Mouse (Mus musculus): Measurements from ENCODE around the gene Gm10471.
"Not testable (repeated sequence)": the region's sequence is repeated elsewhere in the genome, so short reads cannot be mapped to it uniquely, and the experiment has no call there.

Gm10471 gene

DNA sequence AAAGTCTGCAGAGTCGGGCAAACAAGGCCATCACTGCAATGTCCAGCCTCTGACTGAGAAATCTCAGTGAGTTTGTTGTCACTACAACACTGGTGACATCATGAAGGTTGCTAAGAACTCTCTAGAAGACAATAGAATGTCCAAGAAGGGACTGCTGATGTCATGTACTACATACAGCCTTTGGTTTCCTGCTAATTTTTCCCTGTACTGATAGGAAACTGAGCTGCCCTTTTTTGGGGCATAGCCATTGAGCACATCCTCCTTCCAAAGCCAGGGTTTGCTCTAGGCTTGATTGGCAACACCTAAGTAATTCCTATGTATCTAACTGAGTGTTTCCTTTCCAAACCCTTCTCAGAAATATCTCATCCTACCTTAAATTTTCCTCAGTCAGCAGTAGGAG is at the start of gene Gm10471:
TSS of gene Gm10471 (minus strand) at position 101 of the 400 bp plus-strand sequence.
- DNase-seq (ENCODE audit: low spot score in 2 of 2), result not testable (repeated sequence)

DNA sequence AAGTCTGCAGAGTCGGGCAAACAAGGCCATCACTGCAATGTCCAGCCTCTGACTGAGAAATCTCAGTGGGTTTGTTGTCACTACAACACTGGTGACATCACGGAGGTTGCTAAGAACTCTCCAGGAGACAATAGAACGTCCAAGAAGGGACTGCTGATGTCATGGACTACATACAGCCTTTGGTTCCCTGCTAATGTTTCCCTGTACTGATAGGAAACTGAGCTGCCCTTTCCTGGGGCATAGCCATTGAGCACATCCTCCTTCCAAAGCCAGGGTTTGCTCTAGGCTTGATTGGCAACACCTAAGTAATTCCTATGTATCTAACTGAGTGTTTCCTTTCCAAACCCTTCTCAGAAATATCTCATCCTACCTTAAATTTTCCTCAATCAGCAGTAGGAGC is 32.2 kb upstream of the Gm10471 start, which contains the start of gene Gm10220:
TSS of gene Gm10220 (minus strand) at position 101 of the 400 bp plus-strand sequence.
- not testable (repeated sequence) for DNase-seq (ENCODE audit: low spot score in 2 of 2)

DNA sequence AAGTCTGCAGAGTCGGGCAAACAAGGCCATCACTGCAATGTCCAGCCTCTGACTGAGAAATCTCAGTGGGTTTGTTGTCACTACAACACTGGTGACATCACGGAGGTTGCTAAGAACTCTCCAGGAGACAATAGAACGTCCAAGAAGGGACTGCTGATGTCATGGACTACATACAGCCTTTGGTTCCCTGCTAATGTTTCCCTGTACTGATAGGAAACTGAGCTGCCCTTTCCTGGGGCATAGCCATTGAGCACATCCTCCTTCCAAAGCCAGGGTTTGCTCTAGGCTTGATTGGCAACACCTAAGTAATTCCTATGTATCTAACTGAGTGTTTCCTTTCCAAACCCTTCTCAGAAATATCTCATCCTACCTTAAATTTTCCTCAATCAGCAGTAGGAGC is 16.2 kb upstream of the Gm10471 start, which contains the start of gene 5031410I06Rik:
TSS of gene 5031410I06Rik (minus strand) at position 101 of the 400 bp plus-strand sequence.
- not testable (repeated sequence) for DNase-seq (ENCODE audit: low spot score in 2 of 2)

DNA sequence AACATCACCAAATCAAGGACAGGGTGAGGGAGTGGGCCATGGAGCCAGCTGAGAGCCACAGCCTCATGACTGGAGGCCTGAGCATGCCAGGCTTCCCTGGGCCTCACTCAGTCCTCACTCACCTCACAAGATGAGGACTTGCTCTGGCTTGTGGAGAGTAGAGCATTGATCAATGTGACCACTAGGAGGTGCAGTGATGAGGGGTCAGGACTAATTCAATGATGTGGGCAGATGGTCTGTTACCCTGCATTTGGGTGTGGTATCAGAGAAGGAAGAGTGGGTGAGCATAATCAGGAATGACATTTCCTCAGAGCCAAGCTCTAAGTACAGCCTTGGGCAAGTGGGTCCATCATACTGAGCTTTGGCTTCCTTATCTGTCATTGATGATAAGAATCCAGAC is 10.1 kb downstream of the Gm10471 start:
- not testable (repeated sequence) for DNase-seq (ENCODE audit: low spot score in 2 of 2)

DNA sequence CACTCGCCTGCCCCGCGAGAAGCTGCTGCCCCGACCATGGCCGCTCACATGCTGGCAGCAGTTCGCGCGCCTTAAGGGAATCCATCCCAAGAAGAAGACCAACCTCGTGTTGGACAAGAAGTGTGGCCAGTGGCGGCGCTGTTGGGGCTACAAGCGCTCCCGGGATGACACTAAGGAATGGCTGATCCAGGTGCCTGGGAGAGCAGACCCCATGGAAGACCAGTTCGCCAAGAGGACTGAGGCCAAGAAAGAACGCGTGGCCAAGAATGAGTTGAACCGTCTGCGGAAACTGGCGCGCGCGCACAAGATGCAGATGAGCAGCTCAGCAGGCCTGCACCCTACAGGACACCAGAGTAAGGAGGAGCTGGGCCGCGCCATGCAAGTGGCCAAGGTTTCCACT is 18.4 kb downstream of the Gm10471 start:
- DNase-seq (ENCODE audit: low spot score in 2 of 2), result no peak

DNA sequence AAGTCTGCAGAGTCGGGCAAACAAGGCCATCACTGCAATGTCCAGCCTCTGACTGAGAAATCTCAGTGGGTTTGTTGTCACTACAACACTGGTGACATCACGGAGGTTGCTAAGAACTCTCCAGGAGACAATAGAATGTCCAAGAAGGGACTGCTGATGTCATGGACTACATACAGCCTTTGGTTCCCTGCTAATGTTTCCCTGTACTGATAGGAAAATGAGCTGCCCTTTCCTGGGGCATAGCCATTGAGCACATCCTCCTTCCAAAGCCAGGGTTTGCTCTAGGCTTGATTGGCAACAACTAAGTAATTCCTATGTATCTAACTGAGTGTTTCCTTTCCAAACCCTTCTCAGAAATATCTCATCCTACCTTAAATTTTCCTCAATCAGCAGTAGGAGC is 30.6 kb downstream of the Gm10471 start, which contains the start of gene Gm7347:
TSS of gene Gm7347 (minus strand) at position 101 of the 400 bp plus-strand sequence.
- not testable (repeated sequence) for DNase-seq (ENCODE audit: low spot score in 2 of 2)

DNA sequence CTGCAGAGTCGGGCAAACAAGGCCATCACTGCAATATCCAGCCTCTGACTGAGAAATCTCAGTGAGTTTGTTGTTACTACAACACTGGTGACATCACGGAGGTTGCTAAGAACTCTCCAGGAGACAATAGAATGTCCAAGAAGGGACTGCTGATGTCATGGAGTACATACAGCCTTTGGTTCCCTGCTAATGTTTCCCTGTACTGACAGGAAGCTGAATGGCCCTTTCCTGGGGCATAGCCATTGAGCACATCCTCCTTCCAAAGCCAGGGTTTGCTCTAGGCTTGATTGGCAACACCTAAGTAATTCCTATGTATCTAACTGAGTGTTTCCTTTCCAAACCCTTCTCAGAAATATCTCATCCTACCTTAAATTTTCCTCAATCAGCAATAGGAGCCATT is 49.6 kb downstream of the Gm10471 start, which contains the start of gene Speer4a:
TSS of gene Speer4a (minus strand) at position 101 of the 400 bp plus-strand sequence.
- not testable (repeated sequence) for DNase-seq (ENCODE audit: low spot score in 2 of 2)

Measured in right cerebral cortex, postnatal 36 days (tissue).